Comparison of ENCODE assay signal across 13 mouse cellular contexts in the genomic region with DNA sequence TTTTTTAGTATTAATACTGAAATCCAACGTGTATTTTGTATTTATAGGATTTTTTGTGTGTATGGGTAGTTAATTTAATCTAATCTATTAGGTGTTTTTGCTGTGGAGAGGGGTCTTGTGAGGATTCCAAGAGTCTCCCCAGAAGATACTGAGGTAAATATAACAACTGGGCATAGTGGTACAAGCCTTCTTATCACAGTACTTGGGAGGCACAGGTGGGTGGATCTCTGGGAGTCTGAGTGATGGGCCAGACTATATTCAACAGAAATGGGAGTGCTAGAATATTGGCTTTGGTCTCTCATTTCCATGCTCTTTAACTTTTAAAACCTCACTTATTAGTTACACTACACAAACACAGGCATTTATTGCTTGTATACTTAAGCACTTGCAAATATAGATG. TPM values are rescaled to one million over a fixed set of nuclear protein-coding genes. Genes with fewer than 3 reads are reported as not detected.
"Had no signal": no experiment of that assay in that cellular context is flagged by ENCODE, and none has a peak within 500 bp of the region (broad histone marks: within the 10 kb centered on the region; RNA-seq: fewer than 3 reads in every experiment).

No protein-coding gene starts in this region.

- ATAC-seq: midbrain, embryonic 16.5 days had no signal

- H3K27me3 ChIP-seq: intestine, embryonic 15.5 days; limb, embryonic 12.5 days; lung, embryonic 15.5 days; neural tube, embryonic 13.5 days had no signal

- DNase-seq: kidney, adult 18-20 months; kidney, postnatal 10 days; kidney, postnatal 4 days; right cerebral cortex, adult 18-20 months; right cerebral cortex, postnatal 25 days had no signal

- H3K36me3 ChIP-seq: intestine, embryonic 15.5 days; limb, embryonic 12.5 days; lung, embryonic 15.5 days; midbrain, embryonic 12.5 days; neural tube, embryonic 13.5 days had no signal

- H3K27ac ChIP-seq: intestine, embryonic 15.5 days; layer of hippocampus, adult 2 months; limb, embryonic 12.5 days; midbrain, embryonic 12.5 days; neural tube, embryonic 13.5 days had no signal

- H3K4me1 ChIP-seq: intestine, embryonic 15.5 days; midbrain, embryonic 12.5 days; neural tube, embryonic 13.5 days had no signal

- H3K4me2 ChIP-seq: intestine, embryonic 15.5 days; limb, embryonic 12.5 days; lung, embryonic 15.5 days; midbrain, embryonic 12.5 days; neural tube, embryonic 13.5 days had no signal

- H3K9me3 ChIP-seq: intestine, embryonic 15.5 days; limb, embryonic 12.5 days; lung, embryonic 15.5 days; midbrain, embryonic 12.5 days; neural tube, embryonic 13.5 days had no signal

- H3K4me3 ChIP-seq: intestine, embryonic 15.5 days; layer of hippocampus, adult 2 months; limb, embryonic 12.5 days; lung, embryonic 15.5 days; midbrain, embryonic 12.5 days; neural tube, embryonic 13.5 days had no signal

- H3K9ac ChIP-seq: intestine, embryonic 15.5 days; limb, embryonic 12.5 days; lung, embryonic 15.5 days; midbrain, embryonic 12.5 days; neural tube, embryonic 13.5 days had no signal

RNA-seq across cellular contexts. Expression of gene Klhl35, which starts 35.3 kb away (rescaled TPM):
- total RNA-seq: liver, adult 2 months had no signal
